Mouse (Mus musculus) stomach, postnatal 0 days (tissue): ENCODE results near the gene Snai1. TPM values are rescaled to one million over a fixed set of nuclear protein-coding genes. Genes with fewer than 3 reads are reported as not detected.

Source experiments
- ATAC-seq: fragments of 200-750 bp; cut with Nextera tagmentation; 2 replicates; pipeline ENCODE4 v1.8.0; 2017; ENCODE audit not compliant: low FRiP score, low TSS enrichment
- DNase-seq: peaks from one replicate; pipeline ENCODE4 v3.0.0-alpha.2; 2016; ENCODE audit warnings: low spot score
- H3K27ac ChIP-seq: fragments of 300-500 bp; sonication (generic); replicated peaks from 2 replicates; pipeline ENCODE4 v1.5.1; 2014; ENCODE audit warnings: mild to moderate bottlenecking, control low read depth
- H3K27me3 ChIP-seq: fragments of 300-500 bp; sonication (generic); 2 replicates; pipeline ENCODE4 v1.6.1; 2014; ENCODE audit warnings: low read length; ENCODE audit not compliant: control insufficient read depth, insufficient read depth
- H3K36me3 ChIP-seq: fragments of 300-500 bp; sonication (generic); 2 replicates; pipeline ENCODE4 v1.6.1; 2014; ENCODE audit warnings: low read length, mixed read lengths; ENCODE audit not compliant: control insufficient read depth, insufficient read depth
- H3K4me1 ChIP-seq: fragments of 300-500 bp; sonication (generic); replicated peaks from 2 replicates; pipeline ENCODE4 v1.6.1; 2014; ENCODE audit warnings: antibody characterized with exemption; ENCODE audit not compliant: control insufficient read depth, insufficient read depth
- H3K4me2 ChIP-seq: fragments of 300-500 bp; sonication (generic); replicated peaks from 2 replicates; pipeline ENCODE4 v1.6.1; 2014; ENCODE audit warnings: low read depth, mild to moderate bottlenecking, control low read depth, moderate library complexity
- H3K4me3 ChIP-seq: fragments of 300-500 bp; sonication (generic); 2 replicates; pipeline ENCODE4 v1.5.1; 2014; ENCODE audit warnings: low read depth, low read length, control low read depth
- H3K9ac ChIP-seq: fragments of 300-500 bp; sonication (generic); 2 replicates; pipeline ENCODE4 v1.6.1; 2014; ENCODE audit warnings: mild to moderate bottlenecking, low read length, control low read depth, mixed read lengths
- H3K9me3 ChIP-seq: fragments of 300-500 bp; sonication (generic); 2 replicates; pipeline ENCODE4 v1.6.1; 2016; ENCODE audit warnings: low read length; ENCODE audit not compliant: control insufficient read depth
- CTCF ChIP-seq: IDR thresholded peaks from 2 replicates; pipeline ENCODE4 v1.5.1; 2016; ENCODE audit warnings: antibody characterized with exemption, low read depth, mild to moderate bottlenecking, moderate library complexity
- EP300 ChIP-seq: optimal IDR thresholded peaks from 2 replicates; pipeline ENCODE3; 2016; ENCODE audit warnings: antibody characterized with exemption
- WGBS: fragments of 180-500 bp; shearing (Covaris S2); extraction: QIAGEN DNeasy Blood & Tissue Kit; methylation state at CpG from one replicate; pipeline ENCODE4 v1.1.7; 2014; 5-methylcytosine and 5-hydroxymethylcytosine counted together
- polyA plus RNA-seq: library from polyadenylated mRNA; unstranded; fragments of >200 nt; fragmentation: Nextera tagmentation; extraction: Ambion mirVana; gene quantifications from 2 replicates; pipeline ENCODE4 v1.2.1, GENCODE M21; 2015

Snai1 gene
- polyA plus RNA-seq, 1 experiment from 2014 or later, result 8.3 TPM

DNA sequence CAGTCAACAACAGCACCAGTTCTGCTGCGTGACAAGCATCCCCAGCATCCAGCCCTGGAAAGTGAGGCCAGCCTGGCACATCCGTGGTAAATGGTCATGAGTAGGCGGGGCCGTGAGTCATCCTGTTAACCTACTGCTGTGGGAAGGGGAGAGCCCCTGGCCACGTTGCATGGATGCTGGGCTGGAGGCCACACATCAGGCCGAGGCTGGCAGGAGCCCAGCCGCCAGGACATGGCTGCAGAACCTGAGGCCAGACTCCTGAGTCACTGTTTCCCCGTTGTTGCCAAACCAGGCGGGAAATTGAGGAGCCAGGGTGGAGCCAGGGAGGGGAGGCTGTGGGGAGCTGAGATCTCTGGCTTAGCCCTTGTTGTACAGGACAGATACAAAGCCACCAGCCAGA lies 36.8 kb downstream of the Snai1 start:
- no peak overlapping the region for H3K27ac ChIP-seq
- 39% methylated on average over 9 of the region's 9 CpGs for WGBS
- no peak overlapping the region for H3K4me3 ChIP-seq
- DNase-seq (peak; percentile 50), ATAC-seq (peak; percentile 61; the same call in 1 of the 2 replicates)
- no peaks in the 10 kb centered on the region for H3K9me3 ChIP-seq
- H3K4me2 ChIP-seq, result no peak overlapping the region
- H3K9ac ChIP-seq, result no peak overlapping the region
- H3K4me1 ChIP-seq, result no peaks in the 10 kb centered on the region
- H3K36me3 ChIP-seq, result no peaks in the 10 kb centered on the region
- H3K27me3 ChIP-seq, result no peaks in the 10 kb centered on the region
- TF ChIP-seq EP300 (no peak), CTCF (no peak)

DNA sequence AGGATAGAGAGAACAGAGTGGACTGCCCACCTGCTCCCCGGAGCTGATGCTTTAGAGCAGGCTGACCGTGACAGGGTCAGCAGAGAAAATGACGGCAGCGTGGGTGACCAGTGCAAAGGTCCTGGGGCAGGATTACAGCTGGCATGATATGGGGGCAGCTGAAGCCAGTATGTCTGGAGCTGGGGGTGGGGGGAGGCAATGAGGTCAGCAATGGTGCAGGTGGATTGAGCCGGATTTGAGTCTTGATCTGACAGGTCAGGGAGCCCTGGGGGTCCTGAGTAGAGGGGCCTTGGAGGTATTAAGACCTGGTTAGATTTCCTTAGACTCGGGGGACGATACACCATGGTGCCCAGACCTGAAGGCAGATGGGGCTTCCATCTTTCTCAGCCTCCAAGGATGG lies 37.6 kb downstream of the Snai1 start:
- Histone ChIP-seq H3K27ac (no peak overlapping the region), H3K4me1 (no peaks in the 10 kb centered on the region), H3K36me3 (no peaks in the 10 kb centered on the region), H3K4me3 (no peak overlapping the region), H3K27me3 (no peaks in the 10 kb centered on the region), H3K9me3 (no peaks in the 10 kb centered on the region), H3K9ac (no peak overlapping the region), H3K4me2 (no peak overlapping the region)
- TF ChIP-seq EP300, result no peak
- no peak for TF ChIP-seq CTCF
- no peak for ATAC-seq
- no peak for DNase-seq
- WGBS, result 83% methylated on average over 7 of the region's 7 CpGs

DNA sequence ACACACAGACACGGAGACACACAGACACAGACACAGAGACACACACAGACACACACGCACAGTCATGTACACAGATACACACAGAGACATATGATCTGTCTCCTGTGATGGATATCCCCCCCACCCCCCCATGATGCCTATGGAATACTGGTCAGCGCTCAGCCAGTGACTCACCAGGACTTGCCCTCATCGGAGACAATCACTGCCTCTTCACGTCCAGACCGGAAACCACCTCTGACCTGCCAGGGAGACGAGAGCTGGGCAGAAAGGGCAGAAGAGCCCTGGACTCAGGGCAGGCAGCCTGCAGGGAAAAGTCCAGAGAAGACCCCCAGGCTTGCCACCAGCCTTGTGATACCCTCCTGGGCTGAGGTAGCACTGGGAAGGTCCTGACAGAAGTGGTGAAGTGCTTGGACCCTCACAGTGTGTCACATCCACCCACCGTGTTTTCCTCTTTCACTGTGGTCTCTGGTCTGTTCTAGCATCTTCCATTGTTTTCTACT lies 38.2 kb downstream of the Snai1 start:
- no peak for DNase-seq
- no peak overlapping the region for H3K27ac ChIP-seq
- no peaks in the 10 kb centered on the region for H3K4me1 ChIP-seq
- 80% methylated on average over 8 of the region's 8 CpGs for WGBS
- no peaks in the 10 kb centered on the region for H3K27me3 ChIP-seq
- H3K9me3 ChIP-seq, result no peaks in the 10 kb centered on the region
- no peak overlapping the region for H3K9ac ChIP-seq
- no peak overlapping the region for H3K4me2 ChIP-seq
- TF ChIP-seq EP300 (no peak), CTCF (no peak)
- no peak for ATAC-seq
- H3K36me3 ChIP-seq, result no peaks in the 10 kb centered on the region
- H3K4me3 ChIP-seq, result no peak overlapping the region

DNA sequence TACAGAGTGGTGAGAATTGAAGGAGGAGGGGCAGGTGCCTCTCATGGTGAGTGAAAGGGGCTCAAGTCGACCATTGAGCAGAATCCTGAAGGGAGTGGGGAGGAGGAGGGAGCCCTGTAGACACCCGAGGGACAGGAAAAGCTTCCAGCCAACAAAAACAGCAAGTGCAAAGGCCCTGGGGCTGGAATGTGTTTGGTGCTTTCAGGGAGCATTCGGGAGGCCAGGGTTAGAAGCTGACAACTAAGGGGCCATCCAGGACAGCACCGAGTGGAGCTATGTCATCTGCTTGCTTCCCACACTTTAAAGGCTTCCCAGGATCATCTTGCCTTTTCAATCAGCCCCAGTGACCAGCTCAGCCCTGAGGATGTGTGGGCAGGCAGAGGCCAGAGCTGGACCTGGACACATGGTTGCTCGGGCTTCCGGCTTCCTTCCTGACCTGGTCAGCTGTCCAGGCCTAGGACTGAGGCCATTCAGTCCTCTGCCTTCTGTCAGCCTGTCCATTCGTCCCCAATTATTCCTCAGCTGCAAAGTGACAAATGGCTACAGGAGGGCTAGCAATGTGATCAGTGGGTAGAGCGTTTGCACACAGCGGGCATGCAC lies 39.3 kb downstream of the Snai1 start:
- H3K9me3 ChIP-seq, result no peaks in the 10 kb centered on the region
- TF ChIP-seq EP300 (no peak), CTCF (no peak)
- no peak overlapping the region for H3K4me2 ChIP-seq
- 65% methylated on average over 9 of the region's 9 CpGs for WGBS
- no peak overlapping the region for H3K9ac ChIP-seq
- H3K27me3 ChIP-seq, result no peaks in the 10 kb centered on the region
- DNase-seq (no peak), ATAC-seq (no peak)
- H3K27ac ChIP-seq, result no peak overlapping the region
- H3K4me1 ChIP-seq, result no peaks in the 10 kb centered on the region
- no peaks in the 10 kb centered on the region for H3K36me3 ChIP-seq
- no peak overlapping the region for H3K4me3 ChIP-seq

DNA sequence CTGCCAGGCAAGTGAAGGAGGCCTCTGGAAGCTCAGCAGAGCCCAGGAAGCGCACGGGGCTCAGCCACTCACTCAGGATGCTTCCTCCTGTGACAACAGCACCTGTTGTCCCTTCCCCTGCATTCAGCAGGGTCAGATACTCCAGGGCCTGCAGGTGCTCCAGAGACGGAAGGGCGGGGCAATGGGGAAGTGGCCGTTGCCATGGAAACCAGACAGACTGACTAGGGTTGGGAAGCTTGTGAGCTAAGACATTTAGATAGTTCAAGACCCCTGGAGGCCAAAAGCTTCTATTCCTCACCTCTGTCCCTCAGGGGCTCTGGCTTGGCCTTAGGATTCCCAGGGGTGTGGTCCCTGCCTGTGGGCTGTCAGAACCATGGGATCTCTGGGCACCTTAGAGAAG lies 40.5 kb downstream of the Snai1 start:
- no peak for DNase-seq
- Histone ChIP-seq H3K4me3 (no peak overlapping the region), H3K27me3 (no peaks in the 10 kb centered on the region), H3K27ac (no peak overlapping the region), H3K36me3 (no peaks in the 10 kb centered on the region), H3K9me3 (no peaks in the 10 kb centered on the region), H3K9ac (no peak overlapping the region), H3K4me2 (no peak overlapping the region), H3K4me1 (no peaks in the 10 kb centered on the region)
- TF ChIP-seq CTCF (no peak), EP300 (no peak)
- 41% methylated on average over 5 of the region's 5 CpGs for WGBS
- ATAC-seq, result no peak; the same call in 1 of the 2 replicates

DNA sequence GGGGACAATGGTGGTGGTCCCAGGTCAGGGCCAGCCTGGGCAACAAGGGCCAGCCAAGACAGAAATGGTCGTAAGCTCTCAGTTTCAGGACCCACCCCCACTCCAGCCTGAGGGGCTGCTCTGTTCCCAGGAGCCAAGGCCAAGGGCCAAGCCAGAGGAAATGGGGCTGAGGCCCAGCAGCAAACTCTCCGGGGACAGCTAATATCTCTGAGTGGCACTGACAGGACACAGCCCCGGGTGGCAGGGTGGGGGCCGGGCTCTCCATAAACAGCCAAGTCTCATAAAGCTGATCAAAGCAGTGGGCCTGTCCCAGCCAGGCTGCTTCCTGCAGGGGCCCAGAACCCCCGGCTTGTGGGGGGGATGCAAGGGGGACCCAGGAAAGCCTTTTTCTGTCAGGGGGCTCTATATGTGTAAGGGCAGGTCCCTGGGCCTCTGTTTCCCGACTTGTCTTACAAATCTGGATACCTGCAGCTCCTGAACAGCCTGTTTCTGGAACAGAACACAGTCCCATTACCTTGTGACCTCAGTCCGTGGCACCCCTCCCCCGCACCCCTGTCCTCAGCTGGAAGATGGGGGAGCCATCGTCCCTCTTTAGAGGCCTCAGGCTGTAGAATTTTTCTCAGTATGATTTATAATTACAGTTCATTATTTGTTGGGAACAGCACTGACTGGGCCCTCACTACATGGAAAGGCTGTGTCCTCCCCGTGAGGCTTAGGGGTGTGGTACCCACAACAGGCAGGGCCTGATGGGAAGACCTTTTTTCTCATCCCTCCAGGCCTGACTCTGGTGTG lies 45.4 kb downstream of the Snai1 start:
- Histone ChIP-seq H3K9ac (no peak overlapping the region), H3K9me3 (no peaks in the 10 kb centered on the region), H3K27ac (peak overlapping the region; percentile 63; the same call in 1 of the 2 replicates), H3K27me3 (no peaks in the 10 kb centered on the region), H3K4me1 (no peaks in the 10 kb centered on the region), H3K4me2 (no peak overlapping the region), H3K36me3 (no peaks in the 10 kb centered on the region), H3K4me3 (no peak overlapping the region)
- WGBS, result 27% methylated on average over 10 of the region's 10 CpGs
- ATAC-seq, result no peak; the same call in 1 of the 2 replicates
- DNase-seq, result no peak
- no peak for TF ChIP-seq CTCF
